Mouse (Mus musculus): Measurements from ENCODE around the gene Kif26b.
A peak's percentile ranks its signal among the peaks of the same experiment; 100 is the strongest.

Kif26b gene

DNA sequence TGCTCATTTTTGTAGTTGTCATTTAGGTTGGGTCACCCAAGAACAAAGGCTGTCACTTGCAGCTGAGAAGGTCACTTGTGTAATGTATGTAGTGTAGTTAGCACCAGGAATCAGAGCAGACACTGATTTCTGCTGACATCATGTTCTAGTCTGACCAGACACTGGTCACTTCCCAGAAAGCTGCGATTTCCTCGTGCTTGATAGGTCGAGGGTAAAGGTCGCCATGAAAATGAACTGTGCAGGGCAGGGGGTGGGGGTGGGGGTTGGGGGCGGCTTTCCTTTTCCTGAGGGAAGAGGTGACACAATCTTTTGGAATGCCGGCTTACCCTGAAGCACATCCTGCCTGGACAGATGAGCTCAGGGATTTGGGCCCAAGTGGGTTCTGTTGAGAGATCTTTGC is 68.8 kb downstream of the Kif26b start:
- DNase-seq = no peak

- peak; percentile 77 for DNase-seq
Measured at GRCm38 (mm10) chr1:178600851-178601569, 72.1 kb downstream of the Kif26b start.

- no peak for DNase-seq
Measured at GRCm38 (mm10) chr1:178609151-178609775, 80.3 kb downstream of the Kif26b start.

DNA sequence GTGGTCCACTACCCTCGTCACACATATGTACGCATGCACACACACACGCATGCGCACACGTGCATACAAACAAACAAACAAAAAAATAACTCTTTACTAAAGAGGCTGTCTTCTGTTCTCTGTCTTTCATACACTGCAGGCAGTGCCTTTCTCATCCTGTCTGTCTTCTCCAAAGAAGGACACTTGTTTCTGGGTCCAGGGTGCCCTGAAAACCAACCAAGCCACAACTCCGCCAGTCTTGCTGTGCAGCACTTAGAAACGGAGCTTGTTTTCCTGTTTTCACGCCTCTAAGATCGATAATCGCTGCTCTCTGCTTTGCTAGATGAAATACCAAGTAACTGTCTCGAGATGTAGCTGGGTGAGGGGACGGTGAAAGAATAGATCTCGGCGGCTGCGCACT is 82.6 kb downstream of the Kif26b start:
- no peak for DNase-seq

DNA sequence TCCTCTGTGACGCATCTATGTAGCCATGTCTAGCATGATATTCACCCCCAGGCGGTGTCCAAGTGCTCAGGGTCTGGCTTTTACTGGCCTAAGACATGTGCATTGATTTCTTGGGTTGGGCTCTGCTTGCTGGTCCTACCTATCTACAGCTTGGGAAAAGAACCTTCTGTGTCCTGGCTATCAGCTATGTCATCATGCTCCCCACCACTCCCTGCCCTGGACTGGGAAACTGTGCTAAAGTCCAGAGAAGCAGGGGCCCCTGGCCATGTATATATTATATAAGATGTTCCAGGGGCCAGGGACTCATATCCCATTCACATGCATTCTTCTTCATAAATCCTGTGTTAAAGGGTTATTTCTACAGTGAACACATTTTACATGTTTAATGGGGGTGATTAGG is 92.4 kb downstream of the Kif26b start:
- no peak for DNase-seq

- peak; percentile 40 for DNase-seq
Measured at GRCm38 (mm10) chr1:178623889-178624288, 95.0 kb downstream of the Kif26b start.

DNA sequence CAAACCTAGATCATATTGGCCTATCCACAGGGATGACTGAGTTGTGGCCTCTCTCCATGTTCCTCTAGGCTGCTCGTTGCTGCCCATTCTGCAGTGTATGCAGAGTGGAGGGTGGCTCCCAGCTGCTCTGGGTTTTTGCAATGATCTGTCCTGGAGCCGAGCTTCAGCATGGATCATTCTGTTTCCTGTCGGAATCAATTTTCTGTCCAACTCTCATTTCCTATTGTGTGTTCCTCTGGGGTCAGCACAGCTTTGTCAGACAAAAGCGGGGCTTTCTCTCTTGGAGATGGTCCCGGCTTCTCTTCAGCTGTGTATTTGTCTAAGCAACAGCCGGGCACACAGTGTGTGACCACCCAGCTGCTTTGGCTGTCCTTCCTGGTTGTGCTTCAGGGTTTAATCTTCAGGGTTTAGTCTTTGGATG is 98.0 kb downstream of the Kif26b start:
- no peak for DNase-seq

GRCm38 (mm10) chr1:178630042-178630441 is 101.1 kb downstream of the Kif26b start:
- DNase-seq = no peak

- DNase-seq = no peak
Measured at GRCm38 (mm10) chr1:178631863-178632262, 102.9 kb downstream of the Kif26b start.

GRCm38 (mm10) chr1:178634359-178635085 is 105.6 kb downstream of the Kif26b start:
- no peak for DNase-seq

- DNase-seq = no peak
Measured at GRCm38 (mm10) chr1:178635470-178635869, 106.5 kb downstream of the Kif26b start.

GRCm38 (mm10) chr1:178637293-178637692 is 108.4 kb downstream of the Kif26b start:
- no peak for DNase-seq

- DNase-seq = no peak
Measured at GRCm38 (mm10) chr1:178639951-178640350, 111.0 kb downstream of the Kif26b start.

- peak; percentile 63 for DNase-seq
Measured at GRCm38 (mm10) chr1:178640719-178641455, 112.0 kb downstream of the Kif26b start.

- no peak for DNase-seq
Measured at GRCm38 (mm10) chr1:178641788-178642187, 112.9 kb downstream of the Kif26b start.

DNA sequence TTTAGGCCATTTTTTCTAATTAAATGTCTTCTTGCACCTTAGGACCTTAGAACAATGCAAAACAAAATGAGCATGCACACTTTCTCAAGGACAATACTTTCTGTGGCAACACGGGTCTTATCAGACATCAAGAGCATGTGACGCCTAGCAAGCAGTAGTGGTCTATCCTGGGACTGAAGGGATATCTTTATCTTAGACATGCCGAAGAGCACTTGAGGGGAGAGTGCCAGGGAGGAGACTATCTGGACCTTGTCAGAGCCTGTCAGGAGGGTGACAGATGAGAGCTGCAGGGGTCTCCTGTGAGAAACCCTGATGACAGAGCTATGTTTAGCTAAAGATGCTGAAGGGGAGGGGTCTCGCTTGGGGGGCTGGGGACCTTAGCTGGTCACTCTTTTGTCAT is 116.0 kb downstream of the Kif26b start:
- DNase-seq = no peak

DNA sequence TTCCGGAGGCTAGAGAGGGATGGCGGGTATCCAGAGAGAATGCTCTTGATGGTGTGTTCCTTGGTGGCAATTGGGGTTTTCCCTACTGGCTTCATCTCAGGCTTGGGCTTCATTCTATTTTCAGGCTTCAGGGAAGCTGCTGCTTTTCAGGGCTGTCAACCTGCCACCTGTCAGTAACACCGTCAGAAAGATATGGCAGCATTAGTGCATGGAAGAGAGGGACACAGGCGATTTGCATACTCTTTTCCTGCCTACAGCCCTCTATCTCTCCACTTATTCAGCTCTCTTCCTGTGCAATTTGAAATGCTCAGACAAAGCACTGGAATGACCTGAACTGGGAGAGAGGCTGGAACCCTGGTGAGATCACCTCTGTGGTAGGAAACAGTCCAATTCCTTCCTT is 117.7 kb downstream of the Kif26b start:
- DNase-seq = no peak

DNA sequence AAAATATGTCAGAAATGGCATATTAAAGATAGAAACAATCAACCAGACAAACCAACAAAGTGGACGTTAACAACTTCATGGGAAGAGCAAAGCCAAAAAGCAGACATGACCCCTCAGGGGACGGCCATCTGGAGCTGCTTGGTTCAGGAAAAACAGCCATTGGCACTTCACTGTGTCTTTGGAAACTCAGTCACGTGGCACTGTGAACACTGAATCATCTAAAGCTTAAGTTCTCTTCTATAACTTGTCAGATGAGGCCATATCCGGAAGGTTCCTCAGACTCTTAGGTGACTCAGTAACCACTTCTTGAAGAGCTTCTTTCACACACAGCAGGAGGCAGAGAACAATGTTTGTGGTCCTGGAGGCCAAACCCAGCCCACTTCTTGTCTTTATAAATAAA is 126.6 kb downstream of the Kif26b start:
- DNase-seq = no peak

- no peak for DNase-seq
Measured at GRCm38 (mm10) chr1:178661035-178661434, 132.1 kb downstream of the Kif26b start.

GRCm38 (mm10) chr1:178661556-178661955 is 132.6 kb downstream of the Kif26b start:
- no peak for DNase-seq

DNA sequence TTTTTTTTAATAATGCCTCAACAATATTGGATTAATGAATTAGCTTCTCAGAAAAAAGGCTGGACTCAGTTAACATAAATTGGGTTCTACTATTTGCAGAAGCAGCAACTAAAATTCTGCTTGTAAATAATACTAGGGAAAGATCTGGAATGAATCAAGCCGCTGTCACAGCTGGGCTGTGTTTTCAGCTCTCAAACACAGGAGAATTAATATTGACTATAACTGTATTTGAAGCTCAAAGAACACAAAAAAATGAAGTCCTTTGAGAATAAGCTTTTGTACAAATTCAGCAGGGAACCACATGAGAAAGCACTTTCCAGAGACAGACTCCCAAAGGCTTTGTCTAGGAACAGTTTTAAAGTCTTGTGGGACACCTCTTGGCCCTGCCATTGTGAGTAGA is 134.6 kb downstream of the Kif26b start:
- no peak for DNase-seq

- DNase-seq = no peak
Measured at GRCm38 (mm10) chr1:178664271-178664969, 135.5 kb downstream of the Kif26b start.

GRCm38 (mm10) chr1:178666524-178666923 is 137.6 kb downstream of the Kif26b start:
- no peak for DNase-seq

All from cerebellum, adult 9-11 months (tissue).